Mouse (Mus musculus) midbrain, embryonic 15.5 days (tissue): Measurements from ENCODE around the gene Csnk2a2. TPM values are rescaled to one million over a fixed set of nuclear protein-coding genes. Genes with fewer than 3 reads are reported as not detected.

Source experiments
- ATAC-seq: fragments of 200-750 bp; cut with Nextera tagmentation; replicated peaks from 2 replicates; pipeline ENCODE4 v1.8.0; 2017; ENCODE audit warnings: moderate TSS enrichment
- H3K27ac ChIP-seq: fragments of 300-500 bp; sonication (generic); 2 replicates; pipeline ENCODE4 v1.5.1; 2015; ENCODE audit warnings: mild to moderate bottlenecking, inconsistent platforms
- H3K27me3 ChIP-seq: fragments of 300-500 bp; sonication (generic); replicated peaks from 2 replicates; pipeline ENCODE4 v1.6.1; 2015; ENCODE audit warnings: inconsistent platforms
- H3K36me3 ChIP-seq: fragments of 300-500 bp; sonication (generic); replicated peaks from 2 replicates; pipeline ENCODE4 v1.6.1; 2015; ENCODE audit warnings: inconsistent platforms
- H3K4me1 ChIP-seq: fragments of 300-500 bp; sonication (generic); 2 replicates; pipeline ENCODE4 v1.6.1; 2015; ENCODE audit warnings: inconsistent platforms
- H3K4me2 ChIP-seq: fragments of 300-500 bp; sonication (generic); 2 replicates; pipeline ENCODE4 v1.6.1; 2015; ENCODE audit warnings: inconsistent platforms, mild to moderate bottlenecking, moderate library complexity
- H3K4me3 ChIP-seq: fragments of 300-500 bp; sonication (generic); 2 replicates; pipeline ENCODE4 v1.5.1; 2015; ENCODE audit warnings: mild to moderate bottlenecking, inconsistent platforms
- H3K9ac ChIP-seq: fragments of 300-500 bp; sonication (generic); 2 replicates; pipeline ENCODE4 v1.6.1; 2015; ENCODE audit warnings: mild to moderate bottlenecking, inconsistent platforms
- H3K9me3 ChIP-seq: fragments of 300-500 bp; sonication (generic); 2 replicates; pipeline ENCODE4 v1.6.1; 2016; ENCODE audit warnings: inconsistent platforms
- WGBS: fragments of 180-500 bp; shearing (Covaris S2); methylation state at CpG from one replicate; pipeline ENCODE4 v1.1.7; 2015; ENCODE audit warnings: mixed read lengths; 5-methylcytosine and 5-hydroxymethylcytosine counted together
- polyA plus RNA-seq: library from polyadenylated mRNA; unstranded; fragments of >200 nt; fragmentation: Nextera tagmentation; extraction: Ambion mirVana; gene quantifications from 2 replicates; pipeline ENCODE4 v1.2.1, GENCODE M21; 2015

Csnk2a2 gene
- polyA plus RNA-seq, 1 experiment from 2014 or later = 9.8 TPM

DNA sequence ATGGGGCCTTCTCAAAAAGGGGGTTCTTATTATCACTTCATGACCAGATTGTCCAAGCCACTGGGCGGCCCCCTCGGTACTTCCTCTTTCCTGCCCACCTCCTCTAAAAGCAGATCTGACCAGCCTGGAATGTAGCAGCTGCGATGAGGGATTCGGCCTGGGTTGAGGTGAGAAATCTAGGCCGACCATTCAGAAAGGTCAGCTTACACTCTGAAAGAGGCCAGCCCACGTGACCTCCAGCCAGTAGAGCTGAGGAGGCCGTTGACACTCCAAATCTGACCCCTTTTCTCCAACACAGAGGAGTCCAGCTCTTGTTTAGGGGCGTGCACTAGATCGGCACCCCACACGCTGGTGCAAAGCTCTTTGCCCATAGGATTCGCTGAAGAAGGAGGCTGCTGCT is 93.1 kb downstream of the Csnk2a2 start:
- no peak for ATAC-seq
- Histone ChIP-seq H3K27me3 (no peaks in the 10 kb centered on the region), H3K27ac (no peak overlapping the region), H3K9ac (no peak overlapping the region), H3K4me3 (no peak overlapping the region), H3K9me3 (no peaks in the 10 kb centered on the region), H3K4me1 (0 out of 2 replicates have a peak, but pooled peaks cover 6% of the 10 kb centered on the region), H3K36me3 (no peaks in the 10 kb centered on the region), H3K4me2 (no peak overlapping the region)
- WGBS = 74% methylated on average over 11 of the region's 11 CpGs

Other genes with a start within 250 kb of the Csnk2a2 start
- gene Cngb1, start 183.5 kb downstream of the Csnk2a2 start, polyA plus RNA-seq = 0.57 and 0.58 TPM in 2 replicates
- 1.8 and 2.2 TPM in 2 replicates for gene Tepp, start 179.5 kb downstream of the Csnk2a2 start, polyA plus RNA-seq
- 19.0 and 19.1 TPM in 2 replicates for gene Zfp319, start 158.1 kb downstream of the Csnk2a2 start, polyA plus RNA-seq
- 37.4 and 38.4 TPM in 2 replicates for gene Usb1, start 157.8 kb downstream of the Csnk2a2 start, polyA plus RNA-seq
- gene Mmp15, start 137.8 kb downstream of the Csnk2a2 start, polyA plus RNA-seq = 18.1 and 18.7 TPM in 2 replicates
- gene Cfap20, start 55.2 kb downstream of the Csnk2a2 start, polyA plus RNA-seq = 120 and 121 TPM in 2 replicates
- gene Ccdc113, start 44.0 kb upstream of the Csnk2a2 start, polyA plus RNA-seq = 1.2 and 1.3 TPM in 2 replicates
- not detected in 2 replicates for gene Prss54, start 86.3 kb upstream of the Csnk2a2 start, polyA plus RNA-seq
- gene Gins3, start 143.4 kb upstream of the Csnk2a2 start, polyA plus RNA-seq = 6.6 and 7.5 TPM in 2 replicates
- 379 and 386 TPM in 2 replicates for gene Ndrg4, start 186.9 kb upstream of the Csnk2a2 start, polyA plus RNA-seq
- gene Setd6, start 225.8 kb upstream of the Csnk2a2 start, polyA plus RNA-seq = 30.7 and 31.9 TPM in 2 replicates